In the genomic region with DNA sequence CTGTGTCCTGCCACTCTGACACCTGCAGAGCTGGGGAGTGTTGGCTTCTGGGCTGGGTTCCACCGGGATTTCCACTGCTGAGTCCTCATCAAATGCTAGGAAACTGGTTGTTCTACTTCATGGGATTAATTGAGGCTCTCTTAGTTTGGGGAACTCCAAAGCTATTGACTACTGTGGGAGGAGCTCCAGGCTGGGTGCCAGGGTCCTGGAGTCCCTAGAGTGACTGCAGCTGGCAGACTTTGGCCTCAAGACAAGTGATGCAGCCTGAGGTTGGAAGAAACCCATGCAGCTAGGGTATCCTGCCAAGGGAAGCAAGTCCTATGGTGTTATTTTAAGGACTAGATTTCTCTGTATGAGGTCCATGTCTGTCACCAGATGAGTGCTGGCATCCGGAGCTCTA, we compare ENCODE assay signal across 12 mouse cellular contexts. TPM values are rescaled to one million over a fixed set of nuclear protein-coding genes. Genes with fewer than 3 reads are reported as not detected.
DNase-seq lines count a peak whose midpoint lies in the region; ATAC-seq and TF ChIP-seq lines count a peak whose summit lies in the region.
"Had no signal": no experiment of that assay in that cellular context is flagged by ENCODE, and none has a peak within 500 bp of the region (broad histone marks: within the 10 kb centered on the region; RNA-seq: fewer than 3 reads in every experiment).

No protein-coding gene starts in this region.

- peak; percentile 46 for DNase-seq in forebrain, embryonic 14.5 days (ENCODE audit: low spot score)
- DNase-seq in midbrain, postnatal 0 days (ENCODE audit: low spot score) = peak; percentile 29
- DNase-seq in heart, postnatal 4 days = peak; percentile 67
- DNase-seq in right cerebral cortex, postnatal 4 days = peak; percentile 40
- no peak for DNase-seq in spleen, postnatal 10 days (ENCODE audit: low spot score in 2 of 2)

- H3K9ac ChIP-seq in forebrain, embryonic 14.5 days (ENCODE audit: low read length) = no peak overlapping the region
- H3K9ac ChIP-seq in forebrain, embryonic 15.5 days (replicated peaks) = no peak overlapping the region
- no peak overlapping the region for H3K9ac ChIP-seq in midbrain, postnatal 0 days (replicated peaks; ENCODE audit: low read length, poor library complexity, severe bottlenecking)
- H3K9ac ChIP-seq in midbrain, embryonic 16.5 days (ENCODE audit: low read depth, low read length) = no peak overlapping the region

- TF ChIP-seq CTCF in midbrain, postnatal 0 days (IDR thresholded peaks at IDR 0.05) = no peak

- no peaks in the 10 kb centered on the region for H3K36me3 ChIP-seq in forebrain, embryonic 14.5 days (ENCODE audit: control insufficient read depth, insufficient read depth, low read length)
- no peaks in the 10 kb centered on the region for H3K36me3 ChIP-seq in forebrain, embryonic 15.5 days
- 0 out of 2 replicates have a peak, but pooled peaks cover 2% of the 10 kb centered on the region for H3K36me3 ChIP-seq in midbrain, postnatal 0 days (ENCODE audit: insufficient read depth, low read length)
- no peaks in the 10 kb centered on the region for H3K36me3 ChIP-seq in midbrain, embryonic 16.5 days (ENCODE audit: control insufficient read depth, insufficient read depth, low read length)

- no peak overlapping the region for H3K4me2 ChIP-seq in forebrain, embryonic 14.5 days (ENCODE audit: low read length)
- no peak overlapping the region for H3K4me2 ChIP-seq in forebrain, embryonic 15.5 days (replicated peaks)
- no peak overlapping the region for H3K4me2 ChIP-seq in midbrain, postnatal 0 days (ENCODE audit: low read depth, low read length, poor library complexity, severe bottlenecking)
- no peak overlapping the region for H3K4me2 ChIP-seq in midbrain, embryonic 16.5 days (ENCODE audit: low read length)

- H3K9me3 ChIP-seq in forebrain, embryonic 14.5 days (replicated peaks; ENCODE audit: control insufficient read depth, low read length) = no peaks in the 10 kb centered on the region
- H3K9me3 ChIP-seq in forebrain, embryonic 15.5 days = no peaks in the 10 kb centered on the region
- no peaks in the 10 kb centered on the region for H3K9me3 ChIP-seq in midbrain, postnatal 0 days (ENCODE audit: low read length)
- H3K9me3 ChIP-seq in midbrain, embryonic 16.5 days (replicated peaks; ENCODE audit: control insufficient read depth, low read length, poor library complexity, severe bottlenecking) = no peaks in the 10 kb centered on the region

- H3K27ac ChIP-seq in forebrain, embryonic 14.5 days (ENCODE audit: low read depth, low read length) = no peak overlapping the region
- no peak overlapping the region for H3K27ac ChIP-seq in forebrain, embryonic 15.5 days (replicated peaks)
- H3K27ac ChIP-seq in midbrain, postnatal 0 days (ENCODE audit: low read depth, low read length) = no peak overlapping the region
- no peak overlapping the region for H3K27ac ChIP-seq in midbrain, embryonic 16.5 days (ENCODE audit: low read length)
- H3K27ac ChIP-seq: kidney, postnatal 0 days had no signal

- H3K4me1 ChIP-seq in forebrain, embryonic 14.5 days (ENCODE audit: control insufficient read depth, insufficient read depth, low read length) = no peaks in the 10 kb centered on the region
- H3K4me1 ChIP-seq in forebrain, embryonic 15.5 days = no peaks in the 10 kb centered on the region
- no peaks in the 10 kb centered on the region for H3K4me1 ChIP-seq in midbrain, postnatal 0 days (ENCODE audit: insufficient read depth, low read length)
- no peaks in the 10 kb centered on the region for H3K4me1 ChIP-seq in midbrain, embryonic 16.5 days (ENCODE audit: control insufficient read depth, insufficient read depth, low read length)

- H3K27me3 ChIP-seq in forebrain, embryonic 14.5 days (replicated peaks; ENCODE audit: control insufficient read depth, insufficient read depth, low read length) = peaks cover 35% of the 10 kb centered on the region; the same call in 1 of the 2 replicates
- H3K27me3 ChIP-seq in forebrain, embryonic 15.5 days = peaks cover 30% of the 10 kb centered on the region
- H3K27me3 ChIP-seq in midbrain, postnatal 0 days (ENCODE audit: insufficient read depth, low read length) = peaks cover 23% of the 10 kb centered on the region
- H3K27me3 ChIP-seq in midbrain, embryonic 16.5 days (ENCODE audit: control insufficient read depth, insufficient read depth, low read depth, low read length) = peaks cover 38% of the 10 kb centered on the region
- H3K27me3 ChIP-seq: CH12.LX had no signal

- no peak overlapping the region for H3K4me3 ChIP-seq in forebrain, embryonic 14.5 days (ENCODE audit: low read depth, low read length)
- no peak overlapping the region for H3K4me3 ChIP-seq in forebrain, embryonic 15.5 days
- no peak overlapping the region for H3K4me3 ChIP-seq in midbrain, postnatal 0 days (ENCODE audit: low read depth, low read length)
- no peak overlapping the region for H3K4me3 ChIP-seq in midbrain, embryonic 16.5 days (ENCODE audit: low read depth, low read length)

- WGBS in forebrain, embryonic 14.5 days = 77% methylated on average over 2 of the region's 2 CpGs
- WGBS in forebrain, embryonic 15.5 days = 77% methylated on average over 2 of the region's 2 CpGs
- WGBS in midbrain, postnatal 0 days = 84% methylated on average over 2 of the region's 2 CpGs
- 75% methylated on average over 2 of the region's 2 CpGs for WGBS in midbrain, embryonic 16.5 days

- ATAC-seq in forebrain, embryonic 14.5 days = no peak
- ATAC-seq in forebrain, embryonic 15.5 days (replicated peaks) = no peak
- no peak for ATAC-seq in midbrain, postnatal 0 days (ENCODE audit: low FRiP score)
- ATAC-seq in midbrain, embryonic 16.5 days = no peak
- ATAC-seq in megakaryocyte progenitor cell, adult 5-6 weeks (replicated peaks; ENCODE audit: poor library complexity) = no peak

RNA-seq across cellular contexts. Expression of a gene that starts 44.1 kb away (rescaled TPM):
- polyA plus RNA-seq in forebrain, embryonic 14.5 days (2014; fragmentation: Nextera tagmentation; extraction: Ambion mirVana) = 1.2 and 1.7 TPM in 2 replicates
- 0.68 and 0.75 TPM in 2 replicates for polyA plus RNA-seq in forebrain, embryonic 15.5 days (2015; fragmentation: Nextera tagmentation; extraction: Ambion mirVana)
- total RNA-seq in midbrain, postnatal 0 days (2014; rRNA removed) = 8.3 and 10.0 TPM in 2 replicates
- 7.3 and 8.2 TPM in 2 replicates for polyA plus RNA-seq in midbrain, postnatal 0 days (2015; fragmentation: Nextera tagmentation; extraction: Ambion mirVana)
- polyA plus RNA-seq in midbrain, embryonic 16.5 days (2015; fragmentation: Nextera tagmentation; extraction: Ambion mirVana) = 2.5 and 4.5 TPM in 2 replicates
- total RNA-seq in heart, postnatal 4 days (2021) = under 1 TPM in 1 of 2 experiments, not detected in 1; 0.14 TPM
- total RNA-seq in megakaryocyte progenitor cell, adult 5-6 weeks (2015) = not detected in 2 replicates
- not detected in 2 replicates for total RNA-seq in megakaryocyte progenitor cell, adult 5-6 weeks (2017)
- total RNA-seq: CH12.LX; neutrophil, adult 5-6 weeks had no signal
- polyA plus RNA-seq: liver, embryonic 16.5 days had no signal

Comparison
In these comparisons a context has a peak if more than half of its experiments do, and no peak if none do; other contexts are left out.
1. DNase-seq: peak in forebrain, embryonic 14.5 days (single experiment), midbrain, postnatal 0 days (single experiment), heart, postnatal 4 days (single experiment) and right cerebral cortex, postnatal 4 days (single experiment); none in spleen, postnatal 10 days (0 of 2).